Mouse (Mus musculus) neural tube, embryonic 11.5 days (tissue): Measurements from ENCODE around the gene Lif. TPM values are rescaled to one million over a fixed set of nuclear protein-coding genes. Genes with fewer than 3 reads are reported as not detected.

Source experiments
- ATAC-seq: fragments of 200-750 bp; cut with Nextera tagmentation; 2 replicates; pipeline ENCODE4 v1.8.0; 2017; ENCODE audit warnings: moderate number of reproducible peaks, mild to moderate bottlenecking, moderate TSS enrichment, moderate library complexity; ENCODE audit not compliant: insufficient read depth, low FRiP score, low TSS enrichment
- DNase-seq: peaks from one replicate; pipeline ENCODE4 v3.0.0-alpha.2; 2015; ENCODE audit warnings: low spot score
- H3K27ac ChIP-seq: fragments of 300-500 bp; sonication (generic); 2 replicates; pipeline ENCODE4 v1.5.1; 2014; ENCODE audit warnings: low read depth, mild to moderate bottlenecking, low read length
- H3K27me3 ChIP-seq: fragments of 300-500 bp; sonication (generic); 2 replicates; pipeline ENCODE4 v1.6.1; 2014; ENCODE audit warnings: mild to moderate bottlenecking, low read length, mixed read lengths; ENCODE audit not compliant: control insufficient read depth, insufficient read depth
- H3K36me3 ChIP-seq: fragments of 300-500 bp; sonication (generic); 2 replicates; pipeline ENCODE4 v1.6.1; 2014; ENCODE audit warnings: mild to moderate bottlenecking, low read length, moderate library complexity, mixed read lengths; ENCODE audit not compliant: control insufficient read depth, insufficient read depth
- H3K4me1 ChIP-seq: fragments of 300-500 bp; sonication (generic); 2 replicates; pipeline ENCODE4 v1.6.1; 2014; ENCODE audit warnings: low read length, mixed read lengths; ENCODE audit not compliant: control insufficient read depth, insufficient read depth
- H3K4me2 ChIP-seq: fragments of 300-500 bp; sonication (generic); 2 replicates; pipeline ENCODE4 v1.6.1; 2014; ENCODE audit warnings: low read depth, mild to moderate bottlenecking, moderate library complexity
- H3K4me3 ChIP-seq: fragments of 300-500 bp; sonication (generic); 2 replicates; pipeline ENCODE4 v1.5.1; 2014; ENCODE audit warnings: low read depth, low read length
- H3K9ac ChIP-seq: fragments of 300-500 bp; sonication (generic); 2 replicates; pipeline ENCODE4 v1.6.1; 2014; ENCODE audit warnings: mild to moderate bottlenecking, low read length
- H3K9me3 ChIP-seq: fragments of 300-500 bp; sonication (generic); 2 replicates; pipeline ENCODE4 v1.6.1; 2016; ENCODE audit warnings: low read length; ENCODE audit not compliant: control insufficient read depth
- WGBS: fragments of 180-500 bp; shearing (Covaris S2); extraction: QIAGEN DNeasy Blood & Tissue Kit; methylation state at CpG from one replicate; pipeline ENCODE4 v1.1.7; 2014; 5-methylcytosine and 5-hydroxymethylcytosine counted together
- polyA plus RNA-seq: library from polyadenylated mRNA; unstranded; fragments of >200 nt; fragmentation: Nextera tagmentation; extraction: Ambion mirVana; gene quantifications from 2 replicates; pipeline ENCODE4 v1.2.1, GENCODE M21; 2014

The Lif gene
- polyA plus RNA-seq, 1 experiment from 2014 or later, result not detected

DNA sequence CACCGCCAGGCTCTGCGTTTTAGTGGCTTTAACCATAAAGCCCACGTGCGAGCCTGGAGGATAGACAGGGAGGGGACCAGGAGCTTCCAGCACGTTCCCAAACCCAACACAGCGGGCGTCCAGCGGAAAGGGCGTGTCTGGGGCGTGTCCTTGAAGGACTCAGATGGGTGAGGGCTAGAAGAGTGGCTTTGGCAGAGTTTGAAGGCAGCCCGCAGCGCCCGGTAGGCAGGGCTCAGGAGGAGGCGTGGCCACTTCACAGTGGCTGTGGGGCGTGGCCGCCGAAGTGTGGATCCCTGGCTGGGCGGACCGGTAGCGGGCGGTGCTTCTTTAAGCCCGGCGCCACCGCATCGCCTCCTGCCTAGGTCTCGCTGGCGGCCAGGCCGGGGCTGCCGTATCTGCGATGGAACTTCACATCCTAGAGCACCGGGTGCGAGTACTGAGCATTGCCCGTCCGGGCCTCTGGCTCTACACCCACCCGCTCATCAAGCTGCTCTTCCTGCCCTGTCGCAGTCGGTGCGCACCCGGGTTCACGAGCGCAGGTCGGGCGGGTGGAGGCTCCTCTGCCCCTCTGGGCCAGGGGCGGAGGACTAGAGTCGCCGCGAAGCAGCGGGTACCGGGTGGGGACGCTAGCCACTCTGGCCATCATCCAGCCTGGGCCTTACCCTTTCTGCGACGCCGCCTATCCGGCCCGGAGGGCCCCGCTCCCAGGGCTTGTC, 39.3 kb upstream of the Lif start, which contains the start of gene Castor1:
Castor1 (plus strand) TSS at position 312 of the 716 bp plus-strand sequence.
- ATAC-seq (peak; percentile 86), DNase-seq (peak; percentile 80)
- Histone ChIP-seq H3K4me2 (peak within 1 kb of the TSS; percentile 79), H3K27me3 (peaks cover 12% of the 10 kb centered on the region), H3K36me3 (0 out of 2 replicates have a peak, but pooled peaks cover 3% of the 10 kb centered on the region), H3K4me3 (peak within 1 kb of the TSS; percentile 42), H3K9ac (peak within 1 kb of the TSS; percentile 44), H3K27ac (no peak within 1 kb of the TSS), H3K9me3 (peaks cover 4% of the 10 kb centered on the region; the same call in 1 of the 2 replicates), H3K4me1 (0 out of 2 replicates have a peak, but pooled peaks cover 7% of the 10 kb centered on the region)
- 1% methylated on average over 51 of the region's 56 CpGs for WGBS

DNA sequence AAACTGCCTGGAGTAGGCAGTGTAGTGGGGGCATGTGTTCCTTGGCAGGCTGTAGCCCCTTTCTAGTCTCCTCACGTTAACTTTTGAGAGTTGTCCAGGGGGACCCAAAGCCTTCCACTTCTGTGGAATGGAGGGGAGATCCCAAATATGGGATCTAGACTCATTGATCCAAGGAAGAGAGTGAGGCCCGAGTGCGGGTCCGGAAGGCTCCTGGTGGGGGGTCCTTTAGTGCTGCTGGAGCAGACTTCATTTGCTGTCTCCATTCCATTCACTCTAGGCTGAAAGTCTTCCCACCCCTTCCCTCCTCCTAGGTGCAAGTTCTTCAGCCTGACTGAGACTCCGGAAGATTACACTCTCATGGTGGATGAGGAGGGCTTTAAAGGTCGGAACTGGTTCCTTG, 38.7 kb upstream of the Lif start:
- 0 out of 2 replicates have a peak, but pooled peaks cover 3% of the 10 kb centered on the region for H3K36me3 ChIP-seq
- peak overlapping the region; percentile 79 for H3K4me2 ChIP-seq
- H3K4me1 ChIP-seq, result 0 out of 2 replicates have a peak, but pooled peaks cover 7% of the 10 kb centered on the region
- peaks cover 12% of the 10 kb centered on the region for H3K27me3 ChIP-seq
- peaks cover 4% of the 10 kb centered on the region; the same call in 1 of the 2 replicates for H3K9me3 ChIP-seq
- H3K4me3 ChIP-seq, result peak overlapping the region; percentile 42
- H3K9ac ChIP-seq, result no peak overlapping the region; the same call in 1 of the 2 replicates
- H3K27ac ChIP-seq, result no peak overlapping the region
- ATAC-seq (no peak), DNase-seq (no peak)
- WGBS, result 2% methylated on average over 6 of the region's 6 CpGs

DNA sequence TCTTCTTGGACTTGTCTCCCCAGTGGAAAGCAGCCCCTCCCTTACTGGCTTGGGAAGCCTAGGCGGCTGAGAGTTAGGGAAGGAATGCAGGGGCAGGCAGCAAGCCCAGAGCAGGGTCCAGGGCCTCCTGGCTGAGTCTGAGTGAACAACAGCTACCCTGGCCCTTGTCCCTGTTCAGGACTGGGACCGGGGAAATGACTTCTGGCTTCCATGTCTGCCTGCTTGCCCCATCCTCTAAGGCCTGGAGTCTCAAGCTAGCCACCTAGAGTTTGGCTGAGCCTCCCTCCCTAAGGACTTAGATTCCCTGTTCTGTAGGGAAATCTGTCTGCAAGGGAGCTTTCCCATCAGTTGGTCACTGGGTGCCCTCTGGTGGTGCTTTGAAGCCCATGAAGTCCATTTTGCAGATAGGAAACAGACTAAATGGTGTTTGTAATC, 38.0 kb upstream of the Lif start:
- Histone ChIP-seq H3K27me3 (peaks cover 12% of the 10 kb centered on the region), H3K4me2 (no peak overlapping the region), H3K4me3 (no peak overlapping the region), H3K27ac (no peak overlapping the region), H3K4me1 (0 out of 2 replicates have a peak, but pooled peaks cover 7% of the 10 kb centered on the region), H3K36me3 (0 out of 2 replicates have a peak, but pooled peaks cover 3% of the 10 kb centered on the region), H3K9me3 (peaks cover 4% of the 10 kb centered on the region; the same call in 1 of the 2 replicates), H3K9ac (no peak overlapping the region)
- WGBS, result 20% methylated on average over 2 of the region's 2 CpGs
- DNase-seq, result peak; percentile 60
- ATAC-seq, result no peak

DNA sequence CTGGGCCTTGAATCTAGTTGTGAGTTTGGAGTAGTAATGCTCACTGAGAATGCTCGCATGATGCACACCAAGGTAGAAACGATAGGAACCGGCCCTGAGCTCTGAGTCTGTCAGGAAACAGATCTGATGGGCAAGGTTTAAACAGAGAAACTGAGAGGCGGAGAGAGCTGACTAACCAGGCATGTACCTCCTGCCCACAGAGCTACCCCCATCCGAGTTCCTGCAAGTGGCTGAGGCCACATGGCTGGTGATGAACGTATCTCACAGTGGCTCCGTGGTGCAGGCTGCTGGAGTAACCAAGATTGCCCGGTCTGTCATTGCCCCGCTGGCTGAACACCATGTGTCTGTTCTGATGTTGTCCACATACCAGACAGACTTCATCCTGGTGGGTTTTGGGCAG, 37.4 kb upstream of the Lif start:
- 68% methylated on average over 9 of the region's 9 CpGs for WGBS
- H3K27ac ChIP-seq, result no peak overlapping the region
- H3K4me1 ChIP-seq, result 0 out of 2 replicates have a peak, but pooled peaks cover 7% of the 10 kb centered on the region
- ATAC-seq (no peak), DNase-seq (no peak)
- no peak overlapping the region for H3K4me3 ChIP-seq
- no peak overlapping the region for H3K9ac ChIP-seq
- H3K4me2 ChIP-seq, result no peak overlapping the region
- peaks cover 4% of the 10 kb centered on the region; the same call in 1 of the 2 replicates for H3K9me3 ChIP-seq
- H3K36me3 ChIP-seq, result no peaks in the 10 kb centered on the region
- H3K27me3 ChIP-seq, result peaks cover 12% of the 10 kb centered on the region

DNA sequence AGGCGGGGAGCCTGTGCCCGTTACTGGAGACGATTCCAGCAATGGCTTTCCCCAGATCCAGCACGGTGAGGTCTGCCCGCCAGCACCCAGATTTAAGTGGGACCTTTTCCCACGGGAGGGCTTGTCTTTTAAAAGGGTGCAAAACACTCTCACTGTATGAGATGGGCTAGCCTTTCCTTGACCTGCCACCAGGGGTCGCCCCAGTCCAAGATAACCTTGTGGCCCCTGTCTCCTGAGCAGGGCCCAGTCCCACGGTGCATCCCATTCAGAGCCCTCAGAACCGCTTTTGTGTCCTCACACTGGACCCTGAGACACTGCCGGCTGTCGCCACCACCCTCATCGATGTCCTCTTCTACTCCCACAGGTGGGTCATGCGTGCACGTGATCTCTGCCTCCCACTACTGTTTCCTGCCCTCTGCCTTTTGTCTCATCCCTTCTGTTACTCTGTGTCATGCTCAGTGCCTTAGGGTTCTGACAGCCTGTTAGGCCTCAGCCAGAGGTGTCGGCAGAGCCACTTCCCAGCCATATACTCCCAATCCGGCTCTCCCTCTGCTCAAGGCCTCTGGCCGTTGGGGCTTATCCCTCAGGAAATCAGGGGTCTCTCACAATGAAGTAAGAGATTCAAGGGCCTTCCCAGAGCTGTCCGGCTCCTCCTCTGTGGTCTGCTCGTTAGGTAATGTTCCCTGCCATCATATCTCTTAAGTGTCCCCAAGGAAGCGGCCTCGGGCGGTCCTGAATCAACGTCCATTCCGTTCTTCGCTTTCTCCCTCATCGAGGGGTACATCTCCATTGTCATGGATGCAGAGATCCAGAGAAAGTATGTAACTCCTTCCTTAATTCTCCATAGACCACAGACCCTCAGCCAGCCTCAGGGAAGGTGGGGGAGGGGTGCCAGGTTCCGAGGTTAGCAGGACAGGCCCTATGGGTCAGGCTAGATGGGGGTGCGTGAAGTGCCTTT, 36.6 kb upstream of the Lif start:
- Histone ChIP-seq H3K4me1 (0 out of 2 replicates have a peak, but pooled peaks cover 7% of the 10 kb centered on the region), H3K27ac (no peak overlapping the region), H3K9ac (no peak overlapping the region), H3K36me3 (no peaks in the 10 kb centered on the region), H3K4me3 (no peak overlapping the region), H3K9me3 (peaks cover 4% of the 10 kb centered on the region; the same call in 1 of the 2 replicates), H3K4me2 (no peak overlapping the region), H3K27me3 (peaks cover 12% of the 10 kb centered on the region)
- ATAC-seq, result no peak
- DNase-seq, result peak; percentile 65
- 49% methylated on average over 28 of the region's 28 CpGs for WGBS

DNA sequence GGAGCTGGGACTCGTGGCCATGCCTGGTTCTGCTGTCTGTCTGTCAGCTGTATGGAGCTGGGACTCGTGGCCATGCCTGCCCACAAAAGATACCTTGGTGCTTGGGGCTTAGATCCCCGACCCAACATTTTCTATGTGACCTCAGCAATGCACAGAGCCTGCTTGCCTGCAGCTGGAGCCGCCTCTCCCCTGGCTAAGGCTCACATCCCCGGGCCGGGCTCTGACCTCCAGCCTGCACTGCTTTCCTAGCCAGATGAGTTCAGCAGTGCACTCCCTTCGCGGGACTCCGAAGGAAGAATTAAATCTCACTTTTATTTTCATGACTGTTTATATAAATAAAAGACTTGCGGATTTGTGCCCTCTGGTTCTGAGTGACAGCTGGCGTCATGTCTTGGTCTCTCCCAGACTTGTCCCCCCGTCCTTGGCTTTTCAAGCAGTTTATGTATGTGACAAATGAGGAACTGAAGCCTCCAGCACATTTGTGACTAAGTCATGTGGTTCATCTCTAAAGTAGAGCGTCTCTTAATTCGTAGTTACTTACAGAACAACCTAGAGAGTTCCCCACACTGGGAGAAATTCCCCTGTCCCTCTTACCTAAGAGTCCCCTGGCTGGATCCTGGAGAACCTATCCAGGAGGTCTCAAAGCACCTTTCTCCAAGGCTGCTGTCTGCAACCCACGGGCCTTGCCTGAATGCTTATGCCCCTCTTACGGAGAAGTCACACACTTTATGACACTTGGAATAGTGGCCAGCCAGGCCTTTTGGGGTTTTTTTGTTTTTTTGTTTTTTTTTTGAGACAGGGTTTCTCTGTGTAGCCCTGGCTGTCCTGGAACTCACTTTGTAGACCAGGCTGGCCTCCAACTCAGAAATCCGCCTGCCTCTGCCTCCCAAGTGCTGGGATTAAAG, 35.1 kb upstream of the Lif start:
- Histone ChIP-seq H3K9me3 (peaks cover 4% of the 10 kb centered on the region; the same call in 1 of the 2 replicates), H3K36me3 (no peaks in the 10 kb centered on the region), H3K4me3 (no peak overlapping the region), H3K4me1 (0 out of 2 replicates have a peak, but pooled peaks cover 7% of the 10 kb centered on the region), H3K4me2 (no peak overlapping the region), H3K27me3 (peaks cover 12% of the 10 kb centered on the region), H3K9ac (no peak overlapping the region), H3K27ac (no peak overlapping the region)
- WGBS, result 86% methylated on average over 17 of the region's 17 CpGs
- DNase-seq (no peak), ATAC-seq (no peak)

DNA sequence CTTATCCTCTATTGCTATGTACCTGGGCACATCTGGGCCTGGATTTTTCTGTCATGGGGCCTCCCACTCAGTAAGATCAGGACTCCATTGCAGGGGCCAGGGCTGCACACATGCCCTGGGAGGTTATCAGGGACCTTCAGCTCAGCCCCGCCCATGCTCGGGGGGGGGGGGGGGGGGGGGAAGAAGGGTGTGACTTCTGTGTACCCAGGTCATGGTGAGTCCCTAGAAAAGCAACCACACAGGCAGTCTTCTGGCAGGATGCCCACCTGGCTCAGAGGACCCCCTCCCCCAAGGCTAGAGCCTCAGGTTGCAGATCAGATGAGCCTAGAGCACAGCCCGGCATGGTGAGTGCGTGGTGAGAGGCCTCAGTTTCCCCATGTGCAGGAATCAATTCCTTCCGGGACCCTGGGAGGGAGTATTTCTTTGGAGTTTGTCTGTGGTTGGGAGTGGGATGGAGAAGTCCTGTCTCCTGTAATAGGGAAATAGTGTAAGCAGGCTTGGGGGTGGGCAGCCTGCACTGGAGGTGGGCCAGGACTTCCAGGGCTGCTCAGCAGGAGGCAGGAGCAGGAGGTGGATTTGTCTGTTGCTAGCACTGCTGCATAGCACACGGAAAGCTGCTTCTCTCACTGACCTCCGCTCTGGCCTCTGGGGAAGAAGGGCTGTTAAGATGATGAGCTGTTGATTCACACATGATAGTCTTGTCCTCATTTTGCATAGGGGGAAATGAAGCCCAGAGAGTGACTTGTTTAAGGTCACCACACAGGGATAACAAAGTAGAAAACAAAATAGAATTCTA, 33.8 kb upstream of the Lif start:
- H3K27me3 ChIP-seq, result peaks cover 7% of the 10 kb centered on the region
- no peaks in the 10 kb centered on the region for H3K4me1 ChIP-seq
- H3K27ac ChIP-seq, result no peak overlapping the region
- no peak overlapping the region for H3K9ac ChIP-seq
- no peak overlapping the region for H3K4me3 ChIP-seq
- no peaks in the 10 kb centered on the region for H3K36me3 ChIP-seq
- no peak for ATAC-seq
- no peaks in the 10 kb centered on the region for H3K9me3 ChIP-seq
- DNase-seq, result no peak
- WGBS, result 29% methylated on average over 7 of the region's 7 CpGs
- H3K4me2 ChIP-seq, result no peak overlapping the region
